Mouse (Mus musculus): ENCODE results near the gene Gipc2. TPM values are rescaled to one million over a fixed set of nuclear protein-coding genes. Genes with fewer than 3 reads are reported as not detected.

The Gipc2 gene
- polyA plus RNA-seq, 2 experiments from 2014 or later: not detected

- no peak for ATAC-seq
These were observed 101.9 kb downstream of the Gipc2 start for GRCm38 (mm10) chr3:152064166-152064565.

- no peak for ATAC-seq
These were observed 103.2 kb downstream of the Gipc2 start for GRCm38 (mm10) chr3:152062806-152063205.

GRCm38 (mm10) chr3:152061145-152061544 lies 104.9 kb downstream of the Gipc2 start:
- ATAC-seq: no peak

- no peak for ATAC-seq
These were observed 107.8 kb downstream of the Gipc2 start for GRCm38 (mm10) chr3:152058235-152058634.

- no peak for ATAC-seq
These were observed 111.8 kb downstream of the Gipc2 start for GRCm38 (mm10) chr3:152054260-152054659.

- no peak for ATAC-seq
These were observed 114.1 kb downstream of the Gipc2 start for GRCm38 (mm10) chr3:152051959-152052358.

GRCm38 (mm10) chr3:152047914-152048313 lies 118.1 kb downstream of the Gipc2 start:
- no peak for ATAC-seq

GRCm38 (mm10) chr3:152046895-152047294 lies 119.1 kb downstream of the Gipc2 start:
- ATAC-seq: no peak

Other genes with a start within 250 kb of the Gipc2 start
- gene Dnajb4, start 44.1 kb upstream of the Gipc2 start, polyA plus RNA-seq (2017; shearing (Covaris generic)): 1 to 10 TPM; 5.2 to 6.0 TPM
- 100 to 1,000 TPM; 222 to 239 TPM for gene Fubp1, start 44.2 kb upstream of the Gipc2 start, polyA plus RNA-seq (2017; shearing (Covaris generic))
- gene Nexn, start 100.1 kb upstream of the Gipc2 start, polyA plus RNA-seq (2017; shearing (Covaris generic)): 1 to 10 TPM in 1 of 2 experiments, not detected in 1; 2.9 TPM
- 1 to 10 TPM; 4.6 to 4.7 TPM for gene Miga1, start 174.2 kb upstream of the Gipc2 start, polyA plus RNA-seq (2017; shearing (Covaris generic))
- 10 to 100 TPM; 29.7 to 33.0 TPM for gene Usp33, start 180.2 kb upstream of the Gipc2 start, polyA plus RNA-seq (2017; shearing (Covaris generic))
- gene Zzz3, start 229.2 kb upstream of the Gipc2 start, polyA plus RNA-seq (2017; shearing (Covaris generic)): 10 to 100 TPM; 22.2 to 29.7 TPM